Mouse (Mus musculus): ENCODE data around the gene Tfcp2. TPM values are rescaled to one million over a fixed set of nuclear protein-coding genes. Genes with fewer than 3 reads are reported as not detected.

Tfcp2 gene
- polyA plus RNA-seq, 1 experiment from 2014 or later: 8.4 TPM

Other genes starting within 250 kb of the Tfcp2 start
- 4.4 and 6.4 TPM in 2 replicates for gene Mettl7a1, start 247.9 kb downstream of the Tfcp2 start, polyA plus RNA-seq (2015; fragmentation: Nextera tagmentation; extraction: Ambion mirVana)
- 0.13 TPM in 1 of 2 replicates, not detected in the other for gene Mettl7a3, start 217.1 kb downstream of the Tfcp2 start, polyA plus RNA-seq (2015; fragmentation: Nextera tagmentation; extraction: Ambion mirVana)
- gene Methig1, start 198.9 kb downstream of the Tfcp2 start, polyA plus RNA-seq (2015; fragmentation: Nextera tagmentation; extraction: Ambion mirVana): 0.18 TPM in 1 of 2 replicates, not detected in the other
- gene Mettl7a2, start 198.8 kb downstream of the Tfcp2 start, polyA plus RNA-seq (2015; fragmentation: Nextera tagmentation; extraction: Ambion mirVana): not detected in 2 replicates
- gene Higd1c, start 187.5 kb downstream of the Tfcp2 start, polyA plus RNA-seq (2015; fragmentation: Nextera tagmentation; extraction: Ambion mirVana): not detected in 2 replicates
- gene Gm5475, start 129.9 kb downstream of the Tfcp2 start, polyA plus RNA-seq (2015; fragmentation: Nextera tagmentation; extraction: Ambion mirVana): 0.16 and 0.18 TPM in 2 replicates
- gene Slc11a2, start 126.9 kb downstream of the Tfcp2 start, polyA plus RNA-seq (2015; fragmentation: Nextera tagmentation; extraction: Ambion mirVana): 23.8 and 27.3 TPM in 2 replicates
- gene Letmd1, start 83.0 kb downstream of the Tfcp2 start, polyA plus RNA-seq (2015; fragmentation: Nextera tagmentation; extraction: Ambion mirVana): 25.2 and 26.3 TPM in 2 replicates
- 6.3 and 6.6 TPM in 2 replicates for gene Csrnp2, start 56.5 kb downstream of the Tfcp2 start, polyA plus RNA-seq (2015; fragmentation: Nextera tagmentation; extraction: Ambion mirVana)
- gene Pou6f1, start 48.0 kb upstream of the Tfcp2 start, polyA plus RNA-seq (2015; fragmentation: Nextera tagmentation; extraction: Ambion mirVana): 18.7 and 21.6 TPM in 2 replicates
- gene Dazap2, start 63.3 kb upstream of the Tfcp2 start, polyA plus RNA-seq (2015; fragmentation: Nextera tagmentation; extraction: Ambion mirVana): 266 and 303 TPM in 2 replicates
- 4.8 TPM in 2 replicates for gene Smagp, start 84.9 kb upstream of the Tfcp2 start, polyA plus RNA-seq (2015; fragmentation: Nextera tagmentation; extraction: Ambion mirVana)
- 33.1 and 45.9 TPM in 2 replicates for gene Bin2, start 117.5 kb upstream of the Tfcp2 start, polyA plus RNA-seq (2015; fragmentation: Nextera tagmentation; extraction: Ambion mirVana)
- 6.2 and 13.1 TPM in 2 replicates for gene Cela1, start 135.9 kb upstream of the Tfcp2 start, polyA plus RNA-seq (2015; fragmentation: Nextera tagmentation; extraction: Ambion mirVana)
- 16.6 and 16.9 TPM in 2 replicates for gene Galnt6, start 177.4 kb upstream of the Tfcp2 start, polyA plus RNA-seq (2015; fragmentation: Nextera tagmentation; extraction: Ambion mirVana)
- gene Slc4a8, start 209.7 kb upstream of the Tfcp2 start, polyA plus RNA-seq (2015; fragmentation: Nextera tagmentation; extraction: Ambion mirVana): 2.1 and 2.7 TPM in 2 replicates